Mouse (Mus musculus) right cerebral cortex, postnatal 10 days (tissue): Measurements from ENCODE around the gene Xcr1.

Experiments
- DNase-seq, 2 experiments: peaks; one replicate each; pipeline ENCODE4 v3.0.0; 2021; ENCODE audit warnings: low spot score in 2 of 2

The Xcr1 gene

DNA sequence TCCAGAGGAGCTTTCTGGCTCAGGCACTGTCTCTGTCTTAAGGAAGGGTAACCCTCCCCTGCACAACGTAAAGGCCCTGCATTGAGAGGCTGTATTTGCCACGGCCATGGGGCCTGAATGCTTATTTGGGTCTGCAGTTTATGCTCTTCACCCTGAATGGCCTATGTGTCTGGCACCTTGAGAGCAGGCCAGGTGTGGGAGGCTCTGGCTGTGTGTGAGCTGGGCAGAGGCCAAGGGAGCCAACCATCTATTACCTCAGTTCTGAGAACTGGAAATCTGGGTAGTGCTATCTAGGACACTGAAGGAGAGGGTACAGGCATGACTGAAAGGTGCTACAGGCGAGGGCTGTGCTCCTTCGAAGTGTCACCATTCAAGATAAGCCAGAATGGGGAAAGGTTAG is 47.0 kb downstream of the Xcr1 start:
- DNase-seq: no peak

DNA sequence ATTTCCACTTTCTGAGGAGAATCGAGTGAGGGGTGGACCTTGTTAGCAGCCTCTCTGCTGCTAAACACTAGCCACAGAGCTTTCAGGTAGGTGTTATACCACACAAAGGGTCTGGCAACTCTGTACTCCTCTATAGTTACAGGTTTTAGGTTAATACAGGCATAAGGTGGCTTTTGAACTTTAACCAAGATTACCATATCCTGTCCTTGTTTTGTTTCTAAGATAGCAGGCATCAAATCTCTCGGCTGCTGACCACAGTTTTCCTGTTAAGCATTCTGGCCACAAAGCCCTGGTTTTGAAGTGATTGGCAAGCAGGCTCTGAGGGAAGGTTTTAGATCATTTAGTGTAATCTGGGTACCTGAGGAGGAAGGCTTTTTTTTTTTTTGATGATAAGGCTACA is 47.5 kb downstream of the Xcr1 start:
- no peak for DNase-seq

DNA sequence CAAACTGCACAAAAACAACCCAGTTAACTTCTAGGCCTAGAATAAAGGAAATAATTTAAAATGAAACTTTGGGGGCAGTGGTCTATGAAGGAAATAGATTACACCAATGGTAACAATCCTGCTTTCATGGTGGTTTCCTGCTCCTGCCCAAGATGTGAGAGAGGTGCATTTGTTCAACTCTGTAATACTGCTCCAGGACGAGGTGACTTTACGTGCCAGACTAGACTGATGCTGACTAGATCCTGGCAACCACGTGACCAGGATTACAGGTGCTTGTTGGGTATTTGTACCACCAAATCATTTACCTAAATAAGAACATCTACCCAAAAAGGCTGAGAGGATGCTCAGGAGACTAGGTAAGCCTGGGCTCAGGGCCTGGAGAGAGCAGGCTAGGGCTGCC is 50.0 kb downstream of the Xcr1 start:
- DNase-seq: no peak

DNA sequence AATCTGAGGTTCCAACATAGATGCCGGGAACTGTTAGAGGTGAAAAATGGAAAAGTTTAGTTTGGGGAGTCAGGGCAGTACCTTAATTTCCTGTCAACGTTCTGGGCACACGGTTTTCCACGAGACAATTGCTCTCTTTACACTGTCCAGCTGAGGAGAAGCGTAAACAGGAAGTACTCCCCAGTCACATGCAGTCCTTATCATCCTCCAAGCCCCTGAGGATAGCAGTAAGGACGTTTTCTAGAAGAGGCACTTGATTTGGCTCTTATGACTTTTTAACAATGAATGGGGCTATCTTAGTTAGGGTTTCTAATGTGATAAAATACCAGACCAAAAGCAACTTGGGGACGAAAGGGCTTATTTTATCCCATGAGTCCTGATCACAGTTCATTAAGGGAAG is 53.2 kb downstream of the Xcr1 start:
- no peak for DNase-seq

DNA sequence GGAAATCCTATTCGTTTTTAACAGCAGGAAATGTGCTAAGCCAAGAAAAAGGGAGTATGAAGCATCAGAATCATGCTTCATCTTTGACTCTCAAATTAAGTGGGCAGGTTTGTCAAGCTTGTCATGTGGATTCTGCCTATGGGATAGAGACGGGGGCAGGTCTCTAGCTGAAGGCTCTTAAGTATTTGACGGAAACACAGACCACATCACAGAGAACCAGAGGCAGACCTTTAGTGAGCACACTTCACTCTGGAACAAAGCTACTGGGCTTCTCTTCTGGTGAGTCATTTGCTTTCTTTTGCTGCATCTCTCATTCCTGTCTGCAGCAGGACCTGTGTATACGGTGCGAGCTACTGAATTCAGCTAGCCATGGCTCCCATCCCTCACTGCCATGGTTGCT is 55.6 kb downstream of the Xcr1 start, which contains the start of gene Cxcr6:
Gene Cxcr6, plus strand, starts transcription at position 209 of the 400 bp plus-strand sequence.
- no peak for DNase-seq

DNA sequence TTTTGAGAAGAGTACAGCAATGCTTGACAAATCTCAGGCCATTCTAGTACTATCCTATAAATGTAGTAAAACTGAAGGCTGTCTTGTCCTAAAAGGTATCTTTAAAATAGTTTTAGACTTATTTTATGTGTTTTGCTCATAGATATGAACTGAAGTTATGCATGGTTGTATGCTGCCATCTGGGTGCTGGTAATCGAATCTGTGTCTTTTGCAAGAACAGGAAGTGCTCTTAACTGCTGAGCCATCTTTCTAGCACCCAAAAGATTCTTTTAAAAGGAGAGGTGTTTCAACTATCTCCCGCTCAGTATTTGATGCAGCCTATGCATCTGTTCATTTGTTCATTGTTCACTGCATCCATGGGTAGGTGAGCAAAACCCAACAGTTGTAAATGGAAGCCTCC is 56.6 kb downstream of the Xcr1 start:
- no peak for DNase-seq

DNA sequence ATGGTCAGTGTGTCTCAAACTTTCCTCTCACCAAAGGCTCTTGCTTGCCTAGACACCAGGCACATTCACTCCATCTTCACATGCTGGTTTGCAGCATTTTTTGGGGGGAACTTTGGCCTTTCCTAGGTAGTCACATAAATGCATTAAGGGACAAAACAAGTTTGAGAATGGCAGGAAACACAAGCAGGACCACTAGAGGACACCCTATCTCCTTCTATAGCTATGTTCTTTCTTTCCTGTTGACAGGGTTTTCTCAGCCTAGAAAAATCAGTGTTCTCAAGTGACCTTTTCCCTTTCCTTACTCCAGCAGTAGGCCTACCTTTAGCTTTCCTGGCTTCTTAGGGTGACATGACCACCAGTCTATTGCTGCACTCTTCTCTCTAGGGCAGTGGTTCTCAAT is 58.9 kb downstream of the Xcr1 start:
- DNase-seq: no peak

DNA sequence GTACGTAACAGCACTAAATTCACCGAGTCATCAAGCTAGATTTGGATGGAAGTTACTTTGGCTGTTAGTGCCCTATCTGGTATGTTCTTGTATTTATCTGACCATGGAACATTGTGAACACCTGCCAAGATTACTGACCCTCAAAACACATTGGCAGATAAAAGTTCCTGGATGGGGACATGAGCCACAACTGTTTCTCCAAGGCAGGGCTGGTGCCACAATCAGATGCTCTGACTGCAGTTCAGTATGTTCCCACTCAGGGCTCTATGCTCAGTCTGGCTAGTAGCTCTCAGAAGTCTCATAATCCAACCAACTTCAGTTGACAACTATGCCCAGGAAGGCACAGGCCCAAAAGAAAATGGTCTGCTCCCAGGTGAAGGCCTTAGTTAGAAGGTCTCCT is 59.4 kb downstream of the Xcr1 start:
- DNase-seq: no peak
